Mouse (Mus musculus) lung, embryonic 14.5 days (tissue): ENCODE measurements at regions not wholly inside any gene's neighbourhood (a gene's known extent, or its start where the extent isn't known, plus 50 kb on each side); places are given as distances from the start of the nearest gene placed in this dataset.

ENCODE experiments used
- ATAC-seq: fragments of 200-750 bp; cut with Nextera tagmentation; 2 replicates; pipeline ENCODE4 v1.8.0; 2017; ENCODE audit warnings: mild to moderate bottlenecking, moderate TSS enrichment, moderate library complexity; ENCODE audit not compliant: insufficient read depth
- DNase-seq: peaks from one replicate; pipeline ENCODE4 v3.0.0-alpha.2; 2015
- H3K27ac ChIP-seq: fragments of 300-500 bp; sonication (generic); 2 replicates; pipeline ENCODE4 v1.5.1; 2014; ENCODE audit warnings: low read depth, mild to moderate bottlenecking, moderate library complexity
- H3K27me3 ChIP-seq: fragments of 300-500 bp; sonication (generic); 2 replicates; pipeline ENCODE4 v1.6.1; 2014; ENCODE audit warnings: low read length, control low read depth; ENCODE audit not compliant: insufficient read depth
- H3K36me3 ChIP-seq: fragments of 300-500 bp; sonication (generic); 2 replicates; pipeline ENCODE4 v1.6.1; 2014; ENCODE audit warnings: control low read depth; ENCODE audit not compliant: insufficient read depth
- H3K4me1 ChIP-seq: fragments of 300-500 bp; sonication (generic); 2 replicates; pipeline ENCODE4 v1.6.1; 2014; ENCODE audit warnings: antibody characterized with exemption, control low read depth; ENCODE audit not compliant: insufficient read depth
- H3K4me2 ChIP-seq: fragments of 300-500 bp; sonication (generic); 2 replicates; pipeline ENCODE4 v1.6.1; 2014; ENCODE audit warnings: mild to moderate bottlenecking
- H3K4me3 ChIP-seq: fragments of 300-500 bp; sonication (generic); 2 replicates; pipeline ENCODE4 v1.5.1; 2014; ENCODE audit warnings: low read depth, low read length
- H3K9ac ChIP-seq: fragments of 300-500 bp; sonication (generic); 2 replicates; pipeline ENCODE4 v1.6.1; 2014
- H3K9me3 ChIP-seq: fragments of 300-500 bp; sonication (generic); 2 replicates; pipeline ENCODE4 v1.6.1; 2016; ENCODE audit warnings: low read depth, low read length, control low read depth
- CTCF ChIP-seq: IDR thresholded peaks from 2 replicates; pipeline ENCODE4 v1.5.1; 2016; ENCODE audit warnings: antibody characterized with exemption, low read depth
- WGBS: fragments of 180-500 bp; shearing (Covaris S2); extraction: QIAGEN DNeasy Blood & Tissue Kit; methylation state at CpG from one replicate; pipeline ENCODE4 v1.1.7; 2014; 5-methylcytosine and 5-hydroxymethylcytosine counted together

GRCm38 (mm10) chr8:86360283-86360682 is 220.2 kb downstream of the Abcc12 start:
- H3K27me3 ChIP-seq, result no peaks in the 10 kb centered on the region
- no peaks in the 10 kb centered on the region for H3K36me3 ChIP-seq
- H3K4me1 ChIP-seq, result no peaks in the 10 kb centered on the region
- H3K9ac ChIP-seq, result no peak overlapping the region
- no peaks in the 10 kb centered on the region for H3K9me3 ChIP-seq
- TF ChIP-seq CTCF, result no peak
- DNase-seq, result peak; percentile 12
- H3K4me2 ChIP-seq, result no peak overlapping the region
- WGBS, result 46% methylated on average over 2 of the region's 2 CpGs
- no peak for ATAC-seq
- H3K4me3 ChIP-seq, result no peak overlapping the region
- no peak overlapping the region for H3K27ac ChIP-seq

GRCm38 (mm10) chr8:86359518-86359917 is 221.0 kb downstream of the Abcc12 start:
- Histone ChIP-seq H3K4me2 (no peak overlapping the region), H3K4me3 (no peak overlapping the region), H3K4me1 (no peaks in the 10 kb centered on the region), H3K27ac (no peak overlapping the region), H3K9ac (no peak overlapping the region), H3K36me3 (no peaks in the 10 kb centered on the region), H3K27me3 (no peaks in the 10 kb centered on the region), H3K9me3 (no peaks in the 10 kb centered on the region)
- no peak for DNase-seq
- no peak for ATAC-seq
- TF ChIP-seq CTCF, result no peak
- WGBS, result 6% methylated on average over 3 of the region's 3 CpGs

- Histone ChIP-seq H3K4me3 (no peak overlapping the region), H3K27me3 (no peaks in the 10 kb centered on the region), H3K4me1 (no peaks in the 10 kb centered on the region), H3K9me3 (no peaks in the 10 kb centered on the region), H3K27ac (no peak overlapping the region), H3K36me3 (no peaks in the 10 kb centered on the region), H3K9ac (no peak overlapping the region), H3K4me2 (no peak overlapping the region)
- ATAC-seq, result no peak
- TF ChIP-seq CTCF, result no peak
- 68% methylated on average over 3 of the region's 3 CpGs for WGBS
- no peak for DNase-seq
Observed at GRCm38 (mm10) chr8:86353816-86354215, 226.7 kb downstream of the Abcc12 start.

- Histone ChIP-seq H3K4me1 (no peaks in the 10 kb centered on the region), H3K27ac (no peak overlapping the region), H3K4me3 (no peak overlapping the region), H3K27me3 (no peaks in the 10 kb centered on the region), H3K9ac (no peak overlapping the region), H3K36me3 (no peaks in the 10 kb centered on the region), H3K4me2 (no peak overlapping the region), H3K9me3 (0 out of 2 replicates have a peak, but pooled peaks cover 5% of the 10 kb centered on the region)
- DNase-seq, result no peak
- TF ChIP-seq CTCF, result no peak
- ATAC-seq, result no peak
- WGBS, result 76% methylated on average over 7 of the region's 7 CpGs
Observed at GRCm38 (mm10) chr8:86351545-86352190, 228.8 kb downstream of the Abcc12 start.

- Histone ChIP-seq H3K4me2 (no peak overlapping the region), H3K9ac (no peak overlapping the region), H3K36me3 (no peaks in the 10 kb centered on the region), H3K4me1 (no peaks in the 10 kb centered on the region), H3K27me3 (no peaks in the 10 kb centered on the region), H3K4me3 (no peak overlapping the region), H3K27ac (no peak overlapping the region), H3K9me3 (0 out of 2 replicates have a peak, but pooled peaks cover 5% of the 10 kb centered on the region)
- no peak for ATAC-seq
- no peak for DNase-seq
- TF ChIP-seq CTCF, result no peak
- 76% methylated on average over 2 of the region's 2 CpGs for WGBS
Observed at GRCm38 (mm10) chr8:86350128-86350527, 230.4 kb downstream of the Abcc12 start.

GRCm38 (mm10) chr8:86342016-86342684 is 238.3 kb downstream of the Abcc12 start:
- WGBS, result 35% methylated on average over 8 of the region's 8 CpGs
- TF ChIP-seq CTCF, result no peak
- H3K4me3 ChIP-seq, result no peak overlapping the region
- H3K27me3 ChIP-seq, result no peaks in the 10 kb centered on the region
- DNase-seq (peak; percentile 81), ATAC-seq (peak; percentile 90)
- no peaks in the 10 kb centered on the region for H3K4me1 ChIP-seq
- no peaks in the 10 kb centered on the region for H3K9me3 ChIP-seq
- H3K27ac ChIP-seq, result peak overlapping the region; percentile 56; the same call in 1 of the 2 replicates
- H3K4me2 ChIP-seq, result no peak overlapping the region
- H3K36me3 ChIP-seq, result no peaks in the 10 kb centered on the region
- no peak overlapping the region for H3K9ac ChIP-seq

- TF ChIP-seq CTCF, result no peak
- no peak overlapping the region for H3K27ac ChIP-seq
Observed at GRCm38 (mm10) chr8:86338574-86339264, 241.8 kb downstream of the Abcc12 start.

More at GRCm38 (mm10) chr8:86338574-86339264, 241.8 kb downstream of the Abcc12 start:
- no peak for ATAC-seq
- Histone ChIP-seq H3K4me3 (no peak overlapping the region), H3K9me3 (no peaks in the 10 kb centered on the region), H3K9ac (no peak overlapping the region), H3K27me3 (no peaks in the 10 kb centered on the region), H3K4me1 (no peaks in the 10 kb centered on the region), H3K4me2 (no peak overlapping the region), H3K36me3 (no peaks in the 10 kb centered on the region)
- WGBS, result 84% methylated on average over 18 of the region's 18 CpGs
- no peak for DNase-seq
